Mouse (Mus musculus): ENCODE measurements at regions not wholly inside any gene's neighbourhood (a gene's known extent, or its start where the extent isn't known, plus 50 kb on each side); places are given as distances from the start of the nearest gene placed in this dataset.

DNA sequence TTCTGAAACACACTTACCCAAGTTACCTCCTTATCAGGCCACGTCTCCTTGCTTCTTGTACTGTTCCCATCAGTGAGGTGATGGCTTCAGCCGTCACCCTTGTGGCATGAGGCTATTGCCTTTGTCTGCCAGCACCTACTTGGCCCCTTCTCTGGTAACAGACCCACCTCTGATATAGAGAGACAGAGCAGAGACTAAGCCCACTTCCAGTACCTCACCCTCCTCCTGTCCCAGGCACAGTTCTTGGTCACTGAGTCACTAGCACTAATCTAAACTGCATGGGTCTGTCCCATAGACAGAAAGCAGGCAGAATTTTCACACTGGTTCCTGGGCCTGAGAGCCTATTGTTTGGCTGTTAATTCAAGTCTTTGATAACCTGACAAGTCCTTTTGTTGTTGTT is 370.3 kb downstream of the Mllt3 start:
- no peak for DNase-seq

- DNase-seq = no peak
These were observed 374.8 kb downstream of the Mllt3 start for GRCm38 (mm10) chr4:87658316-87658715.

DNA sequence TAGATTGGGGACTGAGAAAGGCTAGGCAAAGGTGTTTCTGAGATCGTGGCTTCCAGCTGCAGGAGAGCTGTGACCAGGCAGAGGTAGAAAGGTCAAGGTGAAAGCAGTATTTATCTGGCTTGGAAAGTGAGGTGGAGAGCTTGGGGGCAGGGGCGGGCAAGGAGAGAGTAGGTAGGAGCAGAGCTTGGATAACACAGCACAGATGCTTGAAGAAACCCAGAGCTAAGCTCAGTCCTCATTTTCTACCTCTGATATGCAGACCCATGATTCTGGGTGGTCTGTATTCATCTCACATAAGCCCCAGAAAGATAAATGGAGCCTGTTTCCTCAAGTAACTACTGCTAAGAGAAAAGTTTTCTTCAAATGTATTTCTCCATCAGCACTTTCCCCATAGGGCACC is 375.3 kb downstream of the Mllt3 start:
- no peak for DNase-seq

- DNase-seq = no peak
These were observed 379.6 kb downstream of the Mllt3 start for GRCm38 (mm10) chr4:87653440-87654165.

GRCm38 (mm10) chr4:87652314-87652934 is 380.7 kb downstream of the Mllt3 start:
- no peak for DNase-seq

DNA sequence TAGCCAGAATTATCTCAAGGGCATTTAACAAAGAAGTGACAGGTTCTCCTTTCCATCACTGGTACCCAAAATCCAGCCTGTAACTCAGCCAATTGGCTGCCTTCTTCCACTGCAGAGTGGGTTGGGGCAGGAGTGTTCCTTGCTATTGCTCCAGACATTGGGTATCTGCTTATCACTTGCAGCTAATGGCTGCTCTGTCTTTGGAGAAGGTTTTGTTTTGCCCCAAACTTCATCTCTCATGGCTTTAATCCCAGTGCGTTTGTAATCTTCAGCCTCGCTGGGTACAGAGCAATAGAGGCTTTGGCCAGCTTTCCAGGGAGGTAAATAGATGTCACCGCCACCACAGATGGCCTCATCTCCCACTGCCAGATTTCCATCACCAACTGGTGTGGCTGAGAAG is 381.9 kb downstream of the Mllt3 start:
- DNase-seq = no peak

GRCm38 (mm10) chr4:87650837-87651236 is 382.3 kb downstream of the Mllt3 start:
- DNase-seq = no peak

DNA sequence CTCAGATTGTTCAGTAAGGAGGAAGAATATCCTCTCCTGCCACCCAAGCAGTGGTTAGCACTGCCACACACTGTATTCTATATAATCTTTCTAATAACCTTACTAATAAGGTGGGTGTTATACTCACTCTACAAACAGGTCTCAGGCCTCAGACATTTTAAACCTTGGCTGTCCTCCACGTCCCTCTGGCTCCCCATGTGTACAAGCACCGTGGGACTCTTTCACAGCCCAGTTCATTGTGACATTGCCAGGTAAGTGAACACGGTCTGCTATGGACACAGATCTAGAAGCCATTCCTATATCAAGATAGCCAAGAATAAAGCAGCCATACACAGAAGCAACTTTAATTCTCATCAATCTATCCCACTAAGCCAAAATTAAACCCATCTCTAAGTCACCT is 382.8 kb downstream of the Mllt3 start:
- no peak for DNase-seq

GRCm38 (mm10) chr4:87648919-87649318 is 384.2 kb downstream of the Mllt3 start:
- DNase-seq = no peak

- DNase-seq = no peak
These were observed 384.9 kb downstream of the Mllt3 start for GRCm38 (mm10) chr4:87647932-87648911.

- no peak for DNase-seq
These were observed 391.2 kb downstream of the Mllt3 start for GRCm38 (mm10) chr4:87642002-87642401.

- DNase-seq = no peak
These were observed 391.6 kb downstream of the Mllt3 start for GRCm38 (mm10) chr4:87641551-87641950.

GRCm38 (mm10) chr4:87638380-87638646 is 394.9 kb downstream of the Mllt3 start:
- no peak for DNase-seq

DNA sequence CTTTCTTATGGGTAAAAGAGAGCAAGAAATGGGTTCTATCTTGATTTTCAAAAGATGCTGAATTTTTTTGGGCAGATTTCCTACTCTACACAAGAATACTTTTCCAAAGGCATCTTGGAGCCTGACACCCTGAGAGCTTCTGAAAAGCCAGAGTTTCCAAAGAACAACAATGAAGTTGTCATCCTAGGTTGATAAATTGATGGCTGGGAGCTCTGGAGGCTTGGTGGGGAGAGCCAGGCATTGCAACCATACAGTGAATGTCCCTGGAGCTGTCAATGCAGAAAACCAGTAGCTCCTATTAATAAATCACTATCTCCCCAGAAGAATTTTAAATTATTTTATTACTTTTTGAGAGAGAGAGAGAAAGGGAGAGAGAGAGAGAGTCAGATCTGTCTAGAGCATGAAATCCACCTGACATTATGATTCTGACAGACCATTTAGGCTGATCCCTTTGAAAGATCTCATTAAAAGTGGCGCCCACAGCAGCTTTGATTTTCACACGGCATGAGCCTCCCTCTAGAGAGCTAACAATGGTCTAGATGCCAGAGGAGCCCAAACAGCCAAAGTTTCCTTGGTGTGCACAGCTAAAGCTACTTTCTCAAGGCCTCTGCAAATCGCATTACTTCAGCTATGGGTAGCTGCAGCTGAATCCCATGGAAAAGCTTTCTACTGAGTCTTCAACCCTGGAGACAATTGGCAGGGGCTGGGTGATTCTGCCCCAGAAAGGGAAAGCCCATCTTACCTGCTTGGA is 395.4 kb downstream of the Mllt3 start:
- DNase-seq = no peak

GRCm38 (mm10) chr4:87611116-87611515 is 380.8 kb upstream of the Slc24a2 start:
- DNase-seq = no peak

DNA sequence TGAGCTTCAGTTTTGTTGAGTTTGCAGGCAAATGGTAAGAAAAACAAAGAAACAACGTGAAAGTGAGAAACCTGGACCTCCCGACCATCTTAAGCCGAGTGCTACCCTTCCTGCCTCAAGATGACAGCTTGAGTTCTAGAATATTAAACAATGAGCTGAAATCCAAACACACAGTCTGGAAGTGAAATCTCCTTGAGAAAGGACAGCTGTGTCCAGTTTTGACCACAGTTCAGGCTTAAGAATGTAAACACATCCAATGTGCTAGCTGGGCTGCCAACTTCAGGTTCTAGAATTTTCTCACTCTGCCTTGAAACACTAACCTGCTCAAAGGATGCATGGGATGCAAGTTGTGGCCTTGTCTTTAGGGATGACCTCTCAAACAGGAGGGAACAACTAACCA is 363.4 kb upstream of the Slc24a2 start:
- no peak for DNase-seq

DNA sequence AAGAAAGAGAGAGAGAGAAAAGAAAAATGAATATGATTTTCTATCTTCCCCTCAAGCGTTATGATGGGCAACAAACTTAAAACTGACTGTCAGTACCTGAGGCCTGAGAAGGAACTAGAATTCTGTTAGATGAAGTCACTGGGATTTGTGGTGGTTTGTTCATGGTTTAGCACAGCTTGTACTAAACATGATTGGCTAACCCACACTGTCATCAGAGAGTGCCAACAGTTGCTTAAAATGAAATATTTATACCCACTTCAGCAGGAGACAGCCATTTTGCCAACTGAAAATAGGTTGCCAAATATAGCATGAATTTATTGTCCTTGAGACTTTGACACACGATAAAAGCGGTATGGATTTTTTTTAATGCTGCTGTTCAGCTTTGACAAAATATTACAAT is 360.5 kb upstream of the Slc24a2 start:
- no peak for DNase-seq

GRCm38 (mm10) chr4:87578164-87578563 is 347.9 kb upstream of the Slc24a2 start:
- DNase-seq = no peak

DNA sequence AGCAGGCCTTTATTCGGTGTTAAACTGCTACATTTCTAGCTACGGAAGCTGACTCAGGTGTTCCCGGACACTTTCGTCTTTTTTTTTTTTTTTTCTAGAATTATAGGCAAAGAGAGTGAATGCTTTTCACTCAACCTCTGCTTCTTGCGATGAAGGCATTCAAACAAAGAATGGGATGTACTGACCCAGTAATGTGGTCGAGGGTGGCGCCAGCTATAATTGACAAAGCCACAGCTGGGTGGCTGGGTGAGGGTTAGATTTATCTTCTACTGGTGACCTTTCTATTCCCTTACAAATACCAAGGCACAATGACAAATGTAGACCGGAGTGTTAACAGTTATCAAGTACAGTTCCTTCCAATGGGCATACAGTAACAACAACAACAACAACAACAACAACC is 340.7 kb upstream of the Slc24a2 start:
- DNase-seq = no peak

DNA sequence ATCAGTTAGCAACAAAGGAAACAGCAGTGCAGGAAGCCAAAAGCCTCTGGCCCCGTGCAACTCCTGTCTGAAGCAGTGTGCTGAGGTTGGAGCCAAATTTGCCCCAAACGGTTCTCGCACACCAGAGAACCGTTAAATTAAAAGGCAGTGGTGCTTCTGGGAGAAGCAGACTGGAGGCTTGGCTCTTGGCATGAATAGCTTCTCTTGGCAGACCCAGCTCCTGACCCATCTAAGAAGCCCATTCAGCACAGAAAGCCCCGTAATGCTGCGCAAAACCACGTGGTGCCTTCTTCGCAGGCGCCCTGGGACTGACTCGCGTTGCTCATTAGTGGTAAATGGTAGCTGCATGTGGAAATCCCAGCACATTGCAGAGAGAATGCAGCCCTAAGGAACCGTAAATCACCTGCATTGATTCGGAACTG is 340.2 kb upstream of the Slc24a2 start:
- DNase-seq = no peak

DNA sequence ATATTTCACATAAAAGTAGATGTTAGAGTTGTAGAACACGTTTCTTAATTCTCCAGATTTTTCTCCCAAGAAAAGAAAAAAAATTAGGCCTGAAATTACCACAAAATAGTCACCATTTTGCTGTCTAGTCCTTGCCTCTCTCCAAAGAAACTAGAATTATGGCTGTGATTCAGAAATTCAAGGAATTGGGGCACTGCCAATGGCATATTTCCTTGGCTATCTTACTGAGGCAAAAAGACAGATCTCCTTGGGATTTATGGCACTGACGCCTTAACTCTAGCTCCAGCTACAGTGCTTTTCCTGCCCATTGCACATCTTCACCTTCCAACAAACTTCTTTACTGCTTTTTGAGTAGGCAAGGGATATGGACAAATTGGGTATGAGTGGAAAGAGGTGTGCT is 336.3 kb upstream of the Slc24a2 start:
- no peak for DNase-seq

GRCm38 (mm10) chr4:87554912-87555311 is 324.6 kb upstream of the Slc24a2 start:
- no peak for DNase-seq
